Mouse (Mus musculus) MEL (cell line): ENCODE results near the gene Irf3.

ENCODE experiments used
- CHD2 ChIP-seq: IDR thresholded peaks from 2 replicates; pipeline ENCODE4 v1.6.1; 2011; ENCODE audit warnings: low read length, improper control_type of control experiment
- CTCF ChIP-seq, 3 experiments: IDR thresholded peaks in 2 of 3; conservative IDR thresholded peaks in 1 of 3; 2 replicates each; pipeline ENCODE4 v1.5.1; 2011 to 2012; ENCODE audit warnings: low read length in 3 of 3, low read depth in 2 of 3, mild to moderate bottlenecking in 2 of 3, improper control_type of control experiment in 1 of 3, inconsistent platforms in 1 of 3, mixed read lengths in 1 of 3, moderate library complexity in 1 of 3; ENCODE audit not compliant: control insufficient read depth in 1 of 3, insufficient read depth in 1 of 3, poor library complexity in 1 of 3, severe bottlenecking in 1 of 3
- GATA1 ChIP-seq: IDR thresholded peaks from 2 replicates; pipeline ENCODE4 v1.6.1; 2011; ENCODE audit warnings: low read depth, low read length, improper control_type of control experiment
- MAFK ChIP-seq: IDR thresholded peaks from 2 replicates; pipeline ENCODE4 v1.6.1; 2011; ENCODE audit warnings: low read depth, mild to moderate bottlenecking, low read length, improper control_type of control experiment, borderline replicate concordance
- MAZ ChIP-seq: IDR thresholded peaks from 2 replicates; pipeline ENCODE4 v1.6.1; 2012; ENCODE audit warnings: low read depth, mild to moderate bottlenecking, inconsistent platforms, low read length, improper control_type of control experiment
- MYB ChIP-seq: IDR thresholded peaks from 2 replicates; pipeline ENCODE4 v1.6.1; 2011; ENCODE audit warnings: mild to moderate bottlenecking, low read depth, low read length, improper control_type of control experiment
- USF1 ChIP-seq: IDR thresholded peaks from 2 replicates; pipeline ENCODE4 v1.6.1; 2014; ENCODE audit warnings: low read depth, mild to moderate bottlenecking, inconsistent platforms, low read length, improper control_type of control experiment, moderate library complexity
- USF2 ChIP-seq, 2 experiments: IDR thresholded peaks; 2 replicates each; pipeline ENCODE4 v1.6.1; 2011 to 2012; ENCODE audit warnings: improper control_type of control experiment in 2 of 2, low read length in 2 of 2, borderline replicate concordance in 1 of 2, inconsistent platforms in 1 of 2, low read depth in 1 of 2, mild to moderate bottlenecking in 1 of 2; ENCODE audit not compliant: insufficient read depth in 1 of 2
- ZNF384 ChIP-seq: IDR thresholded peaks from 2 replicates; pipeline ENCODE4 v1.6.1; 2012; ENCODE audit warnings: low read depth, mild to moderate bottlenecking, inconsistent platforms, low read length, improper control_type of control experiment

DNA sequence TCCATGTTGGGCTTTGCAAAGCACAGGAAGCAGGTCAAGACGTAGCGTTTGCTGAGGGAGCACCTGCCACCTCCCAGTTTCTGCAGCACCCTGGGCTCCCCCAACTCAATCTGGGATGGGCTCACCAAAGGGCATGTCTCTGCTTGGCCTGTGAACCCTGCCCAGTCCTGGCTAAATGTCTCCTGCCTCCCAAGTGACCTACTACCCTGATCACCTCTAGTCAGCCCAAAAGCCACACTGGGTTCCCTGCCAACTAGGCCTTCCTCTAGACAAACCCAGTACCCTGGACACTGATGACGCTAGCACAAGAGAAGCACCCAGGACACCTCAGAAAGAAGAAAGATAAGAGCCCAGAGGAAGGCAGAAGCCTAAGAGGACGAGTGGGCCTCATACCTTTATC lies 15.4 kb downstream of the Irf3 start:
- TF ChIP-seq GATA1 (no peak), ZNF384 (no peak), MAZ (no peak), USF1 (no peak), USF2 (IDR thresholded peaks at IDR 0.05; ENCODE audit: borderline replicate concordance in 1 of 2, insufficient read depth in 1 of 2, low read depth in 1 of 2, low read length in 2 of 2) (no peak), CHD2 (no peak), CTCF (IDR thresholded peaks at IDR 0.05 in 2 of 3, conservative IDR thresholded peaks at IDR 0.05 in 1 of 3; ENCODE audit: control insufficient read depth in 1 of 3, insufficient read depth in 1 of 3, low read depth in 2 of 3, low read length in 3 of 3, poor library complexity in 1 of 3, severe bottlenecking in 1 of 3) (no peak), MAFK (no peak), MYB (no peak)
